Mouse (Mus musculus) kidney, adult 2 months (tissue): ENCODE data around the gene Zfp385c. TPM values are rescaled to one million over a fixed set of nuclear protein-coding genes. Genes with fewer than 3 reads are reported as not detected.
"Not testable (repeated sequence)": the region's sequence is repeated elsewhere in the genome, so short reads cannot be mapped to it uniquely, and the experiment has no call there.

ENCODE experiments used
- DNase-seq: peaks from one replicate; pipeline ENCODE4 v3.0.0; 2021
- H3K27ac ChIP-seq: fragments of 200-500 bp; 2 replicates; pipeline ENCODE4 v1.5.1; 2012; ENCODE audit warnings: low read depth, low read length, control low read depth, inconsistent platforms; ENCODE audit not compliant: insufficient read depth
- H3K27me3 ChIP-seq: fragments of 200-500 bp; replicated peaks from 2 replicates; pipeline ENCODE4 v1.6.1; 2012; ENCODE audit warnings: mild to moderate bottlenecking, moderate library complexity, low read length, inconsistent platforms; ENCODE audit not compliant: control insufficient read depth, insufficient read depth
- H3K36me3 ChIP-seq: fragments of 200-500 bp; 2 replicates; pipeline ENCODE4 v1.6.1; 2012; ENCODE audit warnings: mild to moderate bottlenecking, moderate library complexity, low read length, inconsistent platforms; ENCODE audit not compliant: control insufficient read depth, insufficient read depth
- H3K4me1 ChIP-seq: fragments of 200-500 bp; 2 replicates; pipeline ENCODE4 v1.6.1; 2011; ENCODE audit warnings: low read length; ENCODE audit not compliant: control insufficient read depth, insufficient read depth
- H3K4me3 ChIP-seq: fragments of 200-500 bp; 2 replicates; pipeline ENCODE4 v1.5.1; 2011; ENCODE audit warnings: mild to moderate bottlenecking, low read depth, low read length, control low read depth; ENCODE audit not compliant: insufficient read depth
- CTCF ChIP-seq: fragments of 200-500 bp; conservative IDR thresholded peaks from 2 replicates; pipeline ENCODE4 v1.5.1; 2011; ENCODE audit warnings: low read depth, mild to moderate bottlenecking, control low read depth, low read length, moderate library complexity, mixed read lengths; ENCODE audit not compliant: insufficient read depth, insufficient read length
- POLR2A ChIP-seq: fragments of 200-500 bp; IDR thresholded peaks from one replicate; pipeline ENCODE4 v1.6.1; 2011; ENCODE audit warnings: low read depth, low read length, control low read depth
- WGBS: fragments of 180-500 bp; shearing (Covaris S2); methylation state at CpG from one replicate; pipeline ENCODE4 v1.1.7; 2018; 5-methylcytosine and 5-hydroxymethylcytosine counted together
- polyA plus RNA-seq: library from polyadenylated mRNA; depleted of rRNA; stranded (reverse); fragments of >200 nt; gene quantifications from 2 replicates; pipeline ENCODE4 v1.2.3, GENCODE M21; 2012

Zfp385c gene
- polyA plus RNA-seq, 1 experiment: 0.34 TPM

GRCm38 (mm10) chr11:100677810-100678209, 14.4 kb downstream of the Zfp385c start:
- TF ChIP-seq CTCF: no peak
- TF ChIP-seq POLR2A: no peak
- Histone ChIP-seq H3K4me3 (no peak overlapping the region), H3K4me1 (no peaks in the 10 kb centered on the region), H3K27me3 (no peaks in the 10 kb centered on the region), H3K36me3 (no peaks in the 10 kb centered on the region), H3K27ac (no peak overlapping the region)
- no peak for DNase-seq
- WGBS: 77% methylated on average over 7 of the region's 7 CpGs

- no peaks in the 10 kb centered on the region for H3K4me1 ChIP-seq
- DNase-seq: peak; percentile 13
- TF ChIP-seq POLR2A: no peak
- no peak for TF ChIP-seq CTCF
- no peaks in the 10 kb centered on the region for H3K36me3 ChIP-seq
- H3K27me3 ChIP-seq: no peaks in the 10 kb centered on the region
- no peak overlapping the region for H3K4me3 ChIP-seq
- 8% methylated on average over 23 of the region's 23 CpGs for WGBS
- no peak overlapping the region for H3K27ac ChIP-seq
Measured at GRCm38 (mm10) chr11:100673169-100673568, 19.1 kb downstream of the Zfp385c start.

- H3K4me1 ChIP-seq: no peaks in the 10 kb centered on the region
- TF ChIP-seq CTCF (no peak), POLR2A (no peak)
- H3K36me3 ChIP-seq: no peaks in the 10 kb centered on the region
- H3K4me3 ChIP-seq: no peak overlapping the region
- no peak for DNase-seq
- H3K27me3 ChIP-seq: no peaks in the 10 kb centered on the region
- no peak overlapping the region for H3K27ac ChIP-seq
- WGBS: 75% methylated on average over 2 of the region's 2 CpGs
Measured at GRCm38 (mm10) chr11:100671956-100672355, 20.3 kb downstream of the Zfp385c start.

GRCm38 (mm10) chr11:100671049-100671448, 21.2 kb downstream of the Zfp385c start:
- no peaks in the 10 kb centered on the region for H3K36me3 ChIP-seq
- H3K27me3 ChIP-seq: no peaks in the 10 kb centered on the region
- DNase-seq: no peak
- whole genome bisulfite sequencing: 91% methylated on average over 1 of the region's 1 CpGs
- TF ChIP-seq POLR2A: no peak
- no peak for TF ChIP-seq CTCF
- H3K4me3 ChIP-seq: no peak overlapping the region
- H3K27ac ChIP-seq: no peak overlapping the region
- no peaks in the 10 kb centered on the region for H3K4me1 ChIP-seq

GRCm38 (mm10) chr11:100659806-100660205, 32.4 kb downstream of the Zfp385c start:
- Histone ChIP-seq H3K4me1 (no peaks in the 10 kb centered on the region), H3K4me3 (no peak overlapping the region), H3K27me3 (no peaks in the 10 kb centered on the region), H3K36me3 (no peaks in the 10 kb centered on the region), H3K27ac (no peak overlapping the region)
- DNase-seq: no peak
- TF ChIP-seq POLR2A (no peak), CTCF (no peak)
- WGBS: 46% methylated on average over 10 of the region's 10 CpGs

- Histone ChIP-seq H3K27me3 (no peaks in the 10 kb centered on the region), H3K4me3 (no peak overlapping the region), H3K4me1 (no peaks in the 10 kb centered on the region), H3K27ac (no peak overlapping the region), H3K36me3 (no peaks in the 10 kb centered on the region)
- TF ChIP-seq POLR2A (no peak), CTCF (no peak)
- no peak for DNase-seq
- WGBS: 26% methylated on average over 6 of the region's 6 CpGs
Measured at GRCm38 (mm10) chr11:100656458-100656857, 35.8 kb downstream of the Zfp385c start.

GRCm38 (mm10) chr11:100655589-100655988, 36.7 kb downstream of the Zfp385c start:
- DNase-seq, H3K4me1 ChIP-seq, H3K27ac ChIP-seq, H3K36me3 ChIP-seq, H3K4me3 ChIP-seq, H3K27me3 ChIP-seq: not testable (repeated sequence)
- TF ChIP-seq CTCF: 0 out of 2 replicates have a peak, but pooled peaks have one; percentile 16
- 53% methylated on average over 3 of the region's 3 CpGs for WGBS

- Histone ChIP-seq H3K4me1 (no peaks in the 10 kb centered on the region), H3K4me3 (no peak overlapping the region), H3K27ac (no peak overlapping the region), H3K36me3 (no peaks in the 10 kb centered on the region), H3K27me3 (no peaks in the 10 kb centered on the region)
- TF ChIP-seq CTCF (no peak), POLR2A (no peak)
- 19% methylated on average over 3 of the region's 3 CpGs for WGBS
- no peak for DNase-seq
Measured at GRCm38 (mm10) chr11:100651748-100652147, 40.5 kb downstream of the Zfp385c start.
